Mouse (Mus musculus): ENCODE measurements around the gene Hdgfl3. TPM values are rescaled to one million over a fixed set of nuclear protein-coding genes. Genes with fewer than 3 reads are reported as not detected.
"Not testable (repeated sequence)": the region's sequence is repeated elsewhere in the genome, so short reads cannot be mapped to it uniquely, and the experiment has no call there.

Gene Hdgfl3
- polyA plus RNA-seq, 1 experiment from 2014 or later = 10.9 TPM

DNA sequence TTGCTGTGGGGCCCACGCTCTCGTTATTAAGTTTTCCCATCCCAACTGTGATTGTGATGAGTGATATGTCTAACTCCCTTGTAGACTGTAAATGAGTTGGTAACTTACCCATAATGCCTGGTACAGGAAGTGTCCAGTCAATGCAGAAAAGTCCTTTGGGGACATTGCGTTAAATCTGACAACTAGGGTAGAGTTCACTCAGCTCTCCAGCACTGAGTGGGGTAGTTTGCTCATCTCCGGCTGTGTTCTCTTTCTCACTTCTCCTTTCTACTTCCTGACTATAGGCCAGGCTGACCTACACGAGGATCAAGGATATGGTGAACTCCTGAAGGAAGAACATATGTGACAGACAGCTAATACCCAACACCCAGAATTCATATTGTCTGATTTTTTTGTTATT is 85.1 kb downstream of the Hdgfl3 start:
- Histone ChIP-seq H3K36me3 (no peaks in the 10 kb centered on the region), H3K9ac (no peak overlapping the region), H3K4me3 (replicated peaks) (no peak overlapping the region), H3K4me2 (replicated peaks) (no peak overlapping the region), H3K27ac (no peak overlapping the region), H3K27me3 (replicated peaks) (no peaks in the 10 kb centered on the region), H3K4me1 (replicated peaks) (no peaks in the 10 kb centered on the region), H3K9me3 (no peaks in the 10 kb centered on the region)
- 85% methylated on average over 5 of the region's 5 CpGs for WGBS
- no peak for ATAC-seq

DNA sequence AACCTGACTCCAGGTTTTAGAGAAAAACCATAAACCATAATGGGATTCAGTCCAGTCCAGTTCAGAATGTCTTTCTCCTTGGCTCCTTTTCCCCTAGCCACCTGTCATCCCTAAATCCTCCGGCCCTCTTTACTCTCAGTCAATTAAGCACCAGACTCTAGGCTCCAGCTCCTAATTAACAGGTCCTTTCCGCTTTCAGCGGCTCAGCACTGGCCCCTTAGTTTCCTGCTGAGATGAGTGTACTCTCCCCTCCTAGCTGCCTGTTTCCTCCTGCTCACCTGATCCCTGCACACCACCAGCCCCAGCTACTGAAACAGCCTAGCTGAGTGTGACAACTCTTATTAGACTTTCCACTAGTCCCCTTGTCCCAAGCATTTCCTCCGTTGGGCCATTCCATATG is 86.5 kb downstream of the Hdgfl3 start:
- Histone ChIP-seq H3K27me3 (replicated peaks) (no peaks in the 10 kb centered on the region), H3K36me3 (no peaks in the 10 kb centered on the region), H3K4me3 (replicated peaks) (no peak overlapping the region), H3K9ac (no peak overlapping the region), H3K4me2 (replicated peaks) (no peak overlapping the region), H3K27ac (no peak overlapping the region), H3K4me1 (replicated peaks) (no peaks in the 10 kb centered on the region), H3K9me3 (no peaks in the 10 kb centered on the region)
- WGBS = 51% methylated on average over 4 of the region's 4 CpGs
- no peak for ATAC-seq

DNA sequence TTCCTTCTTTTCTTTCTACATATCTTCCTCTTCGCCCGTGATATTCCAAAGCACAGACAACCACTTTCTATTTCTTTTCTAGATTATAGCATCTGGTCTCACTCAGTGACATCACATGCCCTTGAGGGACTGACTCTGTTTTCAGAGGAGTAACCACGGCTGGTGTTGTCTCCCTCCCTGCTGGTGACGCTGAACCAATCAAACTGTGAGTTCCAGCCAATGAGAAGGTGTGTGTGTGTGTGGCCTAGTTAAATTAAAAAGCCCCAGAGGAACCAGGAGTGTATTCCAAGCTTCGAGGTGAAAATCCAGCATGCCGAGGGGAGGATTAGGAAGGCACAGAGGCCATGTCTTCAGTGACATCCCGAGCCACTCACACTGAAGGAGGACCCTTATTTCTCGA is 87.3 kb downstream of the Hdgfl3 start:
- H3K27me3 ChIP-seq (replicated peaks) = no peaks in the 10 kb centered on the region
- no peak overlapping the region for H3K27ac ChIP-seq
- 42% methylated on average over 8 of the region's 8 CpGs for WGBS
- H3K4me1 ChIP-seq (replicated peaks) = no peaks in the 10 kb centered on the region
- no peak overlapping the region for H3K4me3 ChIP-seq (replicated peaks)
- H3K4me2 ChIP-seq (replicated peaks) = no peak overlapping the region
- H3K9me3 ChIP-seq = no peaks in the 10 kb centered on the region
- ATAC-seq = no peak
- no peaks in the 10 kb centered on the region for H3K36me3 ChIP-seq
- no peak overlapping the region for H3K9ac ChIP-seq

DNA sequence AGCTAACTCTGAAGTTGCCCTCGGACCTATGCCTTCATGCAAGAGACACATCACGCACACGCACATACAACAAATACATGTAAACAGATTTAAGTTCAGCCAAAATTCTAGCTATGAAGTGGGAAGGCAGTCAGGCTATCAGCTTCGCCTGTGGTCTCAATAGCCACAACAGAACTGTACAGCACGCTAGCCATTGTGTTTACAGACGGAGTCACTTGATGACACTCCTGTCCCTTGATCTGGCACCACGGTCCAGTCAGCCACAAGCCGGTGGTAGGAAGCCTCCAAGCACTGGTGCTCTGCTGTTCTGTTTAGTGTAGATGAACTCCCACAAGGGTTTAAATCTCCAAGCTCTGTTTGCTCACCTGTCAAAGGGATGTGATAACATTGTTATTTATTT is 88.3 kb downstream of the Hdgfl3 start:
- Histone ChIP-seq H3K27ac (no peak overlapping the region), H3K27me3 (replicated peaks) (no peaks in the 10 kb centered on the region), H3K4me1 (replicated peaks) (no peaks in the 10 kb centered on the region), H3K36me3 (no peaks in the 10 kb centered on the region), H3K4me3 (replicated peaks) (no peak overlapping the region), H3K9ac (no peak overlapping the region), H3K9me3 (no peaks in the 10 kb centered on the region), H3K4me2 (replicated peaks) (no peak overlapping the region)
- ATAC-seq = no peak
- WGBS = 55% methylated on average over 8 of the region's 8 CpGs

DNA sequence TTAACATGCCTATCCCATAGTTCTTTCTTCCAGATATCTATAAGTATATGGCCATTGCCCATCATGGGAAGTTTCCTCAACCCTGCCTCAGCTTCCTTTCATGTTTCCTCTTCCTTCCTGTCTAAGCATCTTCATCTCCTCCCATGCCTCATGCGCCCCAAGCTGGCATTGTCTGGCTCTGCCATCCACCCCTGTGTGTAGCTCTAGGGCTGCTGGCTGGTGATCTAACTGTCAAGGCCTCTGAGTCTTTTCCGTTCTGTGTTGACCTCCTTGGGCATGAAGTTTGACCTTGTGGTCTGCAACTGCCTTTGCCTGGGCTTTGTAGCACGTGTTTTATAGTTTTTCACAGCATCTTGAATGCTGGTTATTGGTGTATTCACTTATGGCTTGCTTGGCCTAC is 89.0 kb downstream of the Hdgfl3 start:
- H3K4me3 ChIP-seq (replicated peaks) = no peak overlapping the region
- no peak overlapping the region for H3K27ac ChIP-seq
- H3K9ac ChIP-seq = no peak overlapping the region
- H3K4me2 ChIP-seq (replicated peaks) = no peak overlapping the region
- no peaks in the 10 kb centered on the region for H3K9me3 ChIP-seq
- 79% methylated on average over 3 of the region's 3 CpGs for WGBS
- H3K36me3 ChIP-seq = no peaks in the 10 kb centered on the region
- ATAC-seq = no peak
- no peaks in the 10 kb centered on the region for H3K4me1 ChIP-seq (replicated peaks)
- no peaks in the 10 kb centered on the region for H3K27me3 ChIP-seq (replicated peaks)

DNA sequence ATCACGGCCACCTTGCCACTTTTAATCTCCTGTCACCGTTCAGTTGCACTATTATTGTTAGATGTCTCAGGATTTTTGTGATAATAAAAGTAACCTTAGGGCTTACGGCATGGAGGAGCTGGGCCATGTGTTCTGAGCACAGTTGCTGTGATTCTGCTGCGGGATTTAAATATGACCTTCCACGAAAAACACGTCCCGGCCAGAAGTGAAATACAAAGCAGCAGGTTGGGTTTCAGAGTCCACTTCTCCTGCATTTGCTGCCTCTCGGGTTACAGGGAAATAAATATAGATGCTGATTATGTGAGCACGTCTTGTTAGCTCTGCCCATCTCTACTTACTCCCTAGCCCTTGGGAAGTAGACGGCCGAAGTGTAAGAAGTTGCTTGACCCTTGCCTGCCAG is 89.5 kb downstream of the Hdgfl3 start:
- 73% methylated on average over 11 of the region's 11 CpGs for WGBS
- Histone ChIP-seq H3K9ac (no peak overlapping the region), H3K9me3 (no peaks in the 10 kb centered on the region), H3K4me1 (replicated peaks) (no peaks in the 10 kb centered on the region), H3K4me3 (replicated peaks) (no peak overlapping the region), H3K27ac (no peak overlapping the region), H3K4me2 (replicated peaks) (no peak overlapping the region), H3K36me3 (no peaks in the 10 kb centered on the region), H3K27me3 (replicated peaks) (no peaks in the 10 kb centered on the region)
- no peak for ATAC-seq

DNA sequence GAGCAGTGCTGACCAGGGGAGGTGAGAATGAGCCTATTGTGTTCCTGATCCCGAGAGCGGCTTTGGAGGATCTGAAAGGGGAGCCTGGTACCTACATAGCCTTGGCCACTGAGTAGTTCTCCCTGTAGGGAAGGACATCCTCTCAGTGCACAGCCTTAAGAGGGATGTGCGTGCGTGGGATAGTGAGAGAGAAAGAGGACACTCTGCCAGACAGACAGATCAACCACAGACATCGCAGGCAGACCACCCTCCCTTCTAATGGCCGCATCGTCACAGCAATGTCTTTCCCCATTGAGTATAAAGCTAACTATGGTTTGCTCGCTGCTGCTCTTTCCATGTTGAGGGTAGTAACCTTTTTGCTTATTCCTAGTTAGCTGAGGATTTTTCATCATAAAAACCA is 90.4 kb downstream of the Hdgfl3 start:
- Histone ChIP-seq H3K4me1 (replicated peaks) (no peaks in the 10 kb centered on the region), H3K4me2 (replicated peaks) (no peak overlapping the region), H3K9me3 (no peaks in the 10 kb centered on the region), H3K4me3 (replicated peaks) (no peak overlapping the region), H3K36me3 (no peaks in the 10 kb centered on the region), H3K27me3 (replicated peaks) (no peaks in the 10 kb centered on the region), H3K27ac (no peak overlapping the region), H3K9ac (no peak overlapping the region)
- WGBS = 84% methylated on average over 8 of the region's 8 CpGs
- ATAC-seq = no peak

DNA sequence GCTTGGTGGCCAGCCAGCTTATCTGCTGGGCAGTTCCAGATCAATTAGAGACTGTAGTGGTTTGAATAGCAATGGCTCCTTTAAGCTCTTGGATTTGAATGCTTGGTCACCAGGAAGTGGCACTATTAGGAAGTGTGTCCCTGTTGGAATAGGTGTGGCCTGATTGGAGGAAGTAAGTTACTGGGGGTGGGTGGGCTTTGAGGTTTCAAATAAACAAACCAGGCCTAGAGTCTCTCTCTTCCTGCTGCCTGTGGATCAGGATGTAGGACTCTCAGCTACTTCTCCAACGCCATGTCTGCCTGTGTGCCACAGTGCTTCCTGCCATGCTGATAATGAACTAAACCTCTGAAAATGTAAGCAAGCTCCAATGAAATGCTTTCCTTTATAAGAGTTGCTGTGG is 91.3 kb downstream of the Hdgfl3 start:
- no peaks in the 10 kb centered on the region for H3K4me1 ChIP-seq (replicated peaks)
- no peaks in the 10 kb centered on the region for H3K9me3 ChIP-seq
- 81% methylated on average over 1 of the region's 1 CpGs for WGBS
- ATAC-seq = no peak
- no peak overlapping the region for H3K9ac ChIP-seq
- no peak overlapping the region for H3K4me3 ChIP-seq (replicated peaks)
- H3K27ac ChIP-seq = no peak overlapping the region
- H3K27me3 ChIP-seq (replicated peaks) = no peaks in the 10 kb centered on the region
- H3K36me3 ChIP-seq = no peaks in the 10 kb centered on the region
- no peak overlapping the region for H3K4me2 ChIP-seq (replicated peaks)

DNA sequence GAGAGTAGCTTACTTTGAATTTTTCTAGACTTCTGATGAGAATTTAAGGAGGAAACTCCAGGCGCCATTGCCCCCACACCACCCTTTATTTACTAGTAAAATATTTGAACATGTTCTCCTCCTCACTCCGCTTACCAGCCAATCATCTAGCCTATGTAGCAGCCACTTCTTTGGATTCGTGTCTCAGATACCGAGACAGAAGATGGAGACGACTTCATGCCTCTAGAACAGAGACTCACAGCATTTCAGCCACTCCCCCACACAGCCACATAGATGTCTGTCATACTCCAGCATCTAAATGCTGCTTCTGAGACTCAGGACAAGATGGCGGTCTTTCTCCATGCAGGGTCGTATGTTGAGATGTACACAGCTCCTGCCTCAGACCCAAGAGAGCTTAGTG is 92.1 kb downstream of the Hdgfl3 start:
- Histone ChIP-seq H3K4me2 (replicated peaks) (no peak overlapping the region), H3K9me3 (no peaks in the 10 kb centered on the region), H3K27me3 (replicated peaks) (no peaks in the 10 kb centered on the region), H3K9ac (no peak overlapping the region), H3K4me1 (replicated peaks) (no peaks in the 10 kb centered on the region), H3K4me3 (replicated peaks) (no peak overlapping the region), H3K27ac (no peak overlapping the region), H3K36me3 (no peaks in the 10 kb centered on the region)
- no peak for ATAC-seq
- 85% methylated on average over 7 of the region's 7 CpGs for WGBS

DNA sequence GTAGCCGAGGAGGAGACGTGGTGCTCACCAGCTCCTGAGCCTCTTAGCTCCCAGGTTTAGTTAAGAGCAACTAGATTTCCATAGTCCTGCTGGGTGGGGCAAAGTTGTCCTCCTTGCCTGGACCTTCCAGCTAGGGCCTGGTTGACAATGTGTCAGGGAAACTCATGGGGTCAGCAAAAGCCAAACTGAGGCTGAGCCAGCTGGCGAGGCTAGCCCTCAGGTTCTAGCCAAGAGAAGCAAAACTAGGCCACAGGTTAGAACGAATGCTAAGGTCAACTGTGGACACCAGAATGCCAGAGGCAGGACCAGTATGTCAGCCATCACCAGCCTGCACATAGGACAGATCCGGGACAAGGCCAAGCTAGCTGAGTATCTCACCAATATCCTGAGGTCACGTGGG is 92.8 kb downstream of the Hdgfl3 start:
- WGBS = 85% methylated on average over 6 of the region's 6 CpGs
- Histone ChIP-seq H3K36me3 (no peaks in the 10 kb centered on the region), H3K4me1 (replicated peaks) (no peaks in the 10 kb centered on the region), H3K4me2 (replicated peaks) (no peak overlapping the region), H3K9ac (no peak overlapping the region), H3K27me3 (replicated peaks) (no peaks in the 10 kb centered on the region), H3K4me3 (replicated peaks) (no peak overlapping the region), H3K9me3 (no peaks in the 10 kb centered on the region), H3K27ac (no peak overlapping the region)
- no peak for ATAC-seq

DNA sequence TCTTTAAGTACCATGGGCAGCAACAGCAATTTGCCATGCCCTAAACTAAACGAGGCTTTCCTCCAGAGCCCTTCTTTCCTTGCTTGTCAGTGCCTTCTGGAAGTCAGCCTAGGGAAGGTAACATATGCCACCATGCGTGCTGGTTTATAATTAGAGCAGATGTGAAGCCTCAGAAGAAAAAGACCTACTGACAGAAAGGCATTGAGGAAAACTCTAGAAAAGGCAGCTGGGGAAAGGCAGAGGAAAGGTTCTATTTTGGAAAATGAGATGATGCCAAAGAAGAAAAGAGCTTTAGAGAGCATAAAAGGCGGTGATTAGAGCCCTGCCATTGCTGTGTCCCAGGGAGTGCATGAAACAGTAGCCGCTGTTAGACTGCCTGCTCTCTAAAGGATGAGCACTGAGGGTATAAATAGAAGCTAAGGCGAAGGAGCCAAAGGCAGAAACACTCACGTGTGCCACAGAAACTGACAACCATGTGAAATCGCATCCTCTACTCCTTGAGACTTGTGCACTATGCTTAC is 93.6 kb downstream of the Hdgfl3 start:
- Histone ChIP-seq H3K36me3 (no peaks in the 10 kb centered on the region), H3K4me1 (replicated peaks) (no peaks in the 10 kb centered on the region)
- WGBS = 63% methylated on average over 7 of the region's 7 CpGs

DNA sequence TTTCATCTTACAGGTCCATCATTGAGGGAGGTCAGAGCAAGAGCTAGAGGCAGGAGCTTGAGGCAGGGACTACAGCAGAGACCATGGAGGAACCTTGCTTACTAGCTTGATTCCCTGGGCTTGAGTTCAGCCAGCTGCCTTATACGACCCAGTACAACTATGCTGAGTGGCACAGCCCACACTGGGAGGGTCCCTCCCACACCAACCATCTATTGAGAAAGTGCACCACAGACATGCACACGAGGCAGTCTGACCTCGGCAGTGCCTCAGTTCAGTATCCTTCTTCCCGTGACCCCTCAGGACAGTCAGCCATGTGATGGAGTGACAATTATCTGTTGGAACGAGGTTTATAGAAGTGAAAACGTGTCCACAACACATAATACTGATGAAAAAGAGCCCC is 94.5 kb downstream of the Hdgfl3 start:
- H3K9me3 ChIP-seq = no peaks in the 10 kb centered on the region
- no peak for ATAC-seq

More for the DNA sequence above, 93.6 kb downstream of the Hdgfl3 start:
- H3K9me3 ChIP-seq = no peaks in the 10 kb centered on the region
- no peak overlapping the region for H3K27ac ChIP-seq
- H3K4me2 ChIP-seq (replicated peaks) = no peak overlapping the region
- H3K9ac ChIP-seq = no peak overlapping the region
- no peak overlapping the region for H3K4me3 ChIP-seq (replicated peaks)
- no peaks in the 10 kb centered on the region for H3K27me3 ChIP-seq (replicated peaks)
- no peak for ATAC-seq

DNA sequence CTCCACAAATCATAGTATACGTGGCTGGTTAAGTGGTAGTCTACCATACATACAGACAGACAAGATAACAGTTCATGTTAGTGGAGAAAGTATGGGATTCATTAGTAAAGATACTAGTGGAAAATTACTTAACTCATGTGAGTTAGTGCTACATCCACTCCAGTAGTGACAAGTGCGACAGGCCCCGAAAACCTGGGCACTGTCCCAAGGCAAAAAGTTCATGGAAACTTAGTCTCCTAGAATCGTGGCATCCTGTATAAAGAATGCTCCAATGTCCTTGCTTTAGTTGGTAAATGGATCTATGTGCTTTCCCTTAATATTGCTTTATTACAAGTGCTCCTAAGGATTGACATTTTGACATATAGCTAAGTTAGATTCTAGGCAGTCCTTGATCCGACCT is 96.5 kb downstream of the Hdgfl3 start:
- H3K4me3 ChIP-seq (replicated peaks); H3K9ac ChIP-seq; H3K36me3 ChIP-seq; H3K27ac ChIP-seq; H3K4me2 ChIP-seq (replicated peaks); H3K4me1 ChIP-seq (replicated peaks); H3K27me3 ChIP-seq (replicated peaks); ATAC-seq; H3K9me3 ChIP-seq: not testable (repeated sequence)
- 82% methylated on average over 5 of the region's 5 CpGs for WGBS

More for the DNA sequence above, 94.5 kb downstream of the Hdgfl3 start:
- WGBS = 61% methylated on average over 6 of the region's 6 CpGs
- Histone ChIP-seq H3K27me3 (replicated peaks) (no peaks in the 10 kb centered on the region), H3K9ac (no peak overlapping the region), H3K36me3 (no peaks in the 10 kb centered on the region), H3K4me1 (replicated peaks) (no peaks in the 10 kb centered on the region), H3K27ac (no peak overlapping the region), H3K4me2 (replicated peaks) (no peak overlapping the region), H3K4me3 (replicated peaks) (no peak overlapping the region)

DNA sequence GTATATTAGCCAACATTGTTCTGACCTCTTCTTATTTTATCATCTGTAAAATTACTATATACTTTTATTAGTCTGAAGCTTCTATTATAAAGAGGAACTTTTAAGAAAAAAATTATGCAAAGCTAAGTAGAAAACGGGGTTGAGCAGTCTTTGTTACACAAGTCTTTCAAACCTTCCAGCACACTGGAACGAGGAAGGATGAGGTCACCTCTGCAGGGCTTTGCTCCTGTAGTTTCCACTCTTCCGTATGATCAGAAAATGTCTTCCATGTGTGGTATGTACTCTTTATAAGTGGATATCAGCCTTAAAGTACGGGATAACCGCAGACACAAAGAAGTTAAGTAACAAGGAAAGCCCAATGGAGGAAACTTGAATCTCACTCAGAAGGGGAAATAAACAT is 98.8 kb downstream of the Hdgfl3 start:
- Histone ChIP-seq H3K9ac (no peak overlapping the region), H3K27ac (no peak overlapping the region), H3K4me3 (replicated peaks) (no peak overlapping the region), H3K27me3 (replicated peaks) (no peaks in the 10 kb centered on the region), H3K9me3 (no peaks in the 10 kb centered on the region), H3K36me3 (no peaks in the 10 kb centered on the region), H3K4me1 (replicated peaks) (no peaks in the 10 kb centered on the region), H3K4me2 (replicated peaks) (no peak overlapping the region)
- 92% methylated on average over 5 of the region's 5 CpGs for WGBS
- ATAC-seq = no peak
